Mouse (Mus musculus) erythroid progenitor cell, adult 5-6 weeks (primary cell): ENCODE measurements around the gene Psmc3ip. TPM values are rescaled to one million over a fixed set of nuclear protein-coding genes. Genes with fewer than 3 reads are reported as not detected.

ENCODE experiments used
- ATAC-seq: replicated peaks from 2 replicates; pipeline ENCODE4 v1.8.0; 2016; ENCODE audit warnings: moderate number of reproducible peaks, mild to moderate bottlenecking, moderate TSS enrichment, inconsistent platforms; ENCODE audit not compliant: poor library complexity, low FRiP score, severe bottlenecking
- total RNA-seq, 2 experiments: library from RNA; stranded (forward) in 1 of 2; stranded (reverse) in 1 of 2; fragments of 150-400 nt in 1 of 2; fragments of 186-747, 209-891 nt in 1 of 2; gene quantifications; 2 replicates each; pipeline versions ENCODE4 v1.2.3 to v1.2.4; 2015 to 2017; ENCODE audit warnings: low replicate concordance in 2 of 2

The Psmc3ip gene
- total RNA-seq, 2 experiments from 2014 or later, result 5.9 to 29.0 TPM

- peak; percentile 88 for ATAC-seq
Measured at GRCm38 (mm10) chr11:101119761-101120544, 24.7 kb upstream of the Psmc3ip start, which contains the start of the genes Retreg3 and Tubg1. TSS of gene Retreg3 (minus strand) at chr11:101119893. TSS of gene Tubg1 (plus strand) at chr11:101119938.

- ATAC-seq, result peak; percentile 67
Measured at GRCm38 (mm10) chr11:101119131-101119760, 24.0 kb upstream of the Psmc3ip start.

GRCm38 (mm10) chr11:101118105-101118504, 22.9 kb upstream of the Psmc3ip start:
- ATAC-seq, result no peak

- no peak for ATAC-seq
Measured at GRCm38 (mm10) chr11:101115564-101115963, 20.3 kb upstream of the Psmc3ip start.

- no peak for ATAC-seq
Measured at GRCm38 (mm10) chr11:101112186-101112585, 16.9 kb upstream of the Psmc3ip start.

GRCm38 (mm10) chr11:101111178-101111577, 15.9 kb upstream of the Psmc3ip start:
- no peak for ATAC-seq

GRCm38 (mm10) chr11:101110708-101111107, 15.5 kb upstream of the Psmc3ip start:
- ATAC-seq, result no peak

- no peak for ATAC-seq
Measured at GRCm38 (mm10) chr11:101109351-101109750, 14.1 kb upstream of the Psmc3ip start.

- no peak for ATAC-seq
Measured at GRCm38 (mm10) chr11:101103011-101103410, 7.8 kb upstream of the Psmc3ip start.

- no peak for ATAC-seq
Measured at GRCm38 (mm10) chr11:101098231-101098630, 3.0 kb upstream of the Psmc3ip start.

- peak; percentile 10 for ATAC-seq
Measured at GRCm38 (mm10) chr11:101094930-101095313, 314 bp downstream of the Psmc3ip start.

GRCm38 (mm10) chr11:101089931-101090330, 5.3 kb downstream of the Psmc3ip start:
- no peak for ATAC-seq

- ATAC-seq, result no peak
Measured at GRCm38 (mm10) chr11:101087682-101088055, 7.6 kb downstream of the Psmc3ip start.

GRCm38 (mm10) chr11:101086756-101087681, 8.2 kb downstream of the Psmc3ip start, which contains the start of gene Mlx:
TSS of gene Mlx (plus strand) at chr11:101087277.
- peak; percentile 78 for ATAC-seq

GRCm38 (mm10) chr11:101086323-101086674, 8.9 kb downstream of the Psmc3ip start:
- ATAC-seq, result no peak

- ATAC-seq, result no peak
Measured at GRCm38 (mm10) chr11:101085617-101086322, 9.5 kb downstream of the Psmc3ip start.

GRCm38 (mm10) chr11:101084811-101085210, 10.4 kb downstream of the Psmc3ip start:
- no peak for ATAC-seq

- no peak for ATAC-seq
Measured at GRCm38 (mm10) chr11:101084246-101084645, 11.0 kb downstream of the Psmc3ip start.

- ATAC-seq, result no peak
Measured at GRCm38 (mm10) chr11:101083083-101083697, 12.0 kb downstream of the Psmc3ip start.
